Mouse (Mus musculus) limb, embryonic 13.5 days (tissue): ENCODE data around the gene P2ry6. TPM values are rescaled to one million over a fixed set of nuclear protein-coding genes. Genes with fewer than 3 reads are reported as not detected.
A peak's percentile ranks its signal among the peaks of the same experiment; 100 is the strongest.

ENCODE experiments used
- ATAC-seq: fragments of 200-750 bp; cut with Nextera tagmentation; 2 replicates; pipeline ENCODE4 v1.8.0; 2017; ENCODE audit warnings: low read depth, moderate number of reproducible peaks, moderate TSS enrichment; ENCODE audit not compliant: low FRiP score
- H3K27ac ChIP-seq: fragments of 300-500 bp; sonication (generic); 2 replicates; pipeline ENCODE4 v1.5.1; 2015; ENCODE audit warnings: inconsistent platforms, mild to moderate bottlenecking, moderate library complexity
- H3K27me3 ChIP-seq: fragments of 300-500 bp; sonication (generic); 2 replicates; pipeline ENCODE4 v1.6.1; 2015; ENCODE audit warnings: mild to moderate bottlenecking, inconsistent platforms
- H3K36me3 ChIP-seq: fragments of 300-500 bp; sonication (generic); 2 replicates; pipeline ENCODE4 v1.6.1; 2015; ENCODE audit warnings: inconsistent platforms, mild to moderate bottlenecking, moderate library complexity
- H3K4me1 ChIP-seq: fragments of 300-500 bp; sonication (generic); 2 replicates; pipeline ENCODE4 v1.6.1; 2015; ENCODE audit warnings: inconsistent platforms
- H3K4me2 ChIP-seq: fragments of 300-500 bp; sonication (generic); replicated peaks from 2 replicates; pipeline ENCODE4 v1.6.1; 2015; ENCODE audit warnings: inconsistent platforms, mild to moderate bottlenecking, moderate library complexity
- H3K4me3 ChIP-seq: fragments of 300-500 bp; sonication (generic); 2 replicates; pipeline ENCODE4 v1.5.1; 2015; ENCODE audit warnings: moderate library complexity, mild to moderate bottlenecking, inconsistent platforms
- H3K9ac ChIP-seq: fragments of 300-500 bp; sonication (generic); 2 replicates; pipeline ENCODE4 v1.6.1; 2015; ENCODE audit warnings: mild to moderate bottlenecking, inconsistent platforms
- H3K9me3 ChIP-seq: fragments of 300-500 bp; sonication (generic); 2 replicates; pipeline ENCODE4 v1.6.1; 2016; ENCODE audit warnings: inconsistent platforms
- WGBS: fragments of 180-500 bp; shearing (Covaris S2); methylation state at CpG from one replicate; pipeline ENCODE4 v1.1.7; 2015; 5-methylcytosine and 5-hydroxymethylcytosine counted together
- polyA plus RNA-seq: library from polyadenylated mRNA; unstranded; fragments of >200 nt; fragmentation: Nextera tagmentation; extraction: Ambion mirVana; gene quantifications from 2 replicates; pipeline ENCODE4 v1.2.1, GENCODE M21; 2015

The P2ry6 gene
- polyA plus RNA-seq, 1 experiment from 2014 or later = 5.6 TPM

GRCm38 (mm10) chr7:100937481-100937880 is 37.0 kb downstream of the P2ry6 start:
- Histone ChIP-seq H3K9me3 (no peaks in the 10 kb centered on the region), H3K9ac (no peak overlapping the region), H3K27ac (no peak overlapping the region), H3K4me2 (no peak overlapping the region), H3K4me1 (peaks cover 14% of the 10 kb centered on the region), H3K4me3 (no peak overlapping the region), H3K27me3 (no peaks in the 10 kb centered on the region), H3K36me3 (no peaks in the 10 kb centered on the region)
- WGBS = 77% methylated on average over 3 of the region's 3 CpGs
- ATAC-seq = no peak

GRCm38 (mm10) chr7:100933520-100933919 is 40.9 kb downstream of the P2ry6 start:
- H3K9ac ChIP-seq = no peak overlapping the region
- peaks cover 14% of the 10 kb centered on the region for H3K36me3 ChIP-seq
- ATAC-seq = no peak
- H3K4me1 ChIP-seq = peaks cover 27% of the 10 kb centered on the region
- H3K4me2 ChIP-seq = no peak overlapping the region; the same call in 1 of the 2 replicates
- no peak overlapping the region for H3K27ac ChIP-seq
- no peaks in the 10 kb centered on the region for H3K9me3 ChIP-seq
- H3K4me3 ChIP-seq = no peak overlapping the region
- no peaks in the 10 kb centered on the region for H3K27me3 ChIP-seq

- Histone ChIP-seq H3K36me3 (peaks cover 18% of the 10 kb centered on the region), H3K9me3 (no peaks in the 10 kb centered on the region), H3K27ac (peak overlapping the region; percentile 99), H3K27me3 (no peaks in the 10 kb centered on the region), H3K9ac (peak overlapping the region; percentile 98; the same call in 1 of the 2 replicates), H3K4me1 (peaks cover 37% of the 10 kb centered on the region), H3K4me2 (peak overlapping the region; percentile 99), H3K4me3 (peak overlapping the region; percentile 93)
- WGBS = under 1% methylated on average over 27 of the region's 27 CpGs
- ATAC-seq = peak; percentile 92
Observed at GRCm38 (mm10) chr7:100932481-100933007, 41.9 kb downstream of the P2ry6 start.

GRCm38 (mm10) chr7:100931926-100932480 is 42.4 kb downstream of the P2ry6 start, which contains the start of gene Arhgef17:
Arhgef17 (minus strand) TSS chr7:100932107.
- peak; percentile 87 for ATAC-seq
- peaks cover 42% of the 10 kb centered on the region for H3K4me1 ChIP-seq
- peak within 1 kb of the TSS; percentile 99 for H3K4me2 ChIP-seq
- peak within 1 kb of the TSS; percentile 99 for H3K27ac ChIP-seq
- H3K27me3 ChIP-seq = no peaks in the 10 kb centered on the region
- H3K9me3 ChIP-seq = no peaks in the 10 kb centered on the region
- peak within 1 kb of the TSS; percentile 93 for H3K4me3 ChIP-seq
- H3K9ac ChIP-seq = peak within 1 kb of the TSS; percentile 98
- under 1% methylated on average over 35 of the region's 35 CpGs for WGBS
- H3K36me3 ChIP-seq = peaks cover 18% of the 10 kb centered on the region

GRCm38 (mm10) chr7:100931316-100931925 is 43.0 kb downstream of the P2ry6 start:
- Histone ChIP-seq H3K27me3 (no peaks in the 10 kb centered on the region), H3K27ac (peak overlapping the region; percentile 99), H3K4me1 (peaks cover 48% of the 10 kb centered on the region), H3K36me3 (peaks cover 20% of the 10 kb centered on the region), H3K4me3 (peak overlapping the region; percentile 93), H3K9ac (peak overlapping the region; percentile 98), H3K4me2 (peak overlapping the region; percentile 99), H3K9me3 (no peaks in the 10 kb centered on the region)
- peak; percentile 17; the same call in 1 of the 2 replicates for ATAC-seq
- under 1% methylated on average over 73 of the region's 73 CpGs for WGBS

- no peak for ATAC-seq
- peak overlapping the region; percentile 99 for H3K27ac ChIP-seq
- H3K27me3 ChIP-seq = no peaks in the 10 kb centered on the region
- no peaks in the 10 kb centered on the region for H3K9me3 ChIP-seq
- WGBS = 4% methylated on average over 50 of the region's 53 CpGs
- H3K9ac ChIP-seq = peak overlapping the region; percentile 98
- peak overlapping the region; percentile 93 for H3K4me3 ChIP-seq
- H3K4me2 ChIP-seq = peak overlapping the region; percentile 99
- H3K36me3 ChIP-seq = peaks cover 22% of the 10 kb centered on the region
- peaks cover 55% of the 10 kb centered on the region for H3K4me1 ChIP-seq
Observed at GRCm38 (mm10) chr7:100930619-100931315, 43.7 kb downstream of the P2ry6 start.

- H3K36me3 ChIP-seq = peaks cover 22% of the 10 kb centered on the region
- H3K4me3 ChIP-seq = peak overlapping the region; percentile 93
- H3K9me3 ChIP-seq = no peaks in the 10 kb centered on the region
- H3K4me2 ChIP-seq = peak overlapping the region; percentile 99
- peaks cover 65% of the 10 kb centered on the region for H3K4me1 ChIP-seq
- no peak for ATAC-seq
- H3K9ac ChIP-seq = peak overlapping the region; percentile 98
- no peak overlapping the region for H3K27ac ChIP-seq
- no peaks in the 10 kb centered on the region for H3K27me3 ChIP-seq
- WGBS = 70% methylated on average over 19 of the region's 19 CpGs
Observed at GRCm38 (mm10) chr7:100929639-100930303, 44.7 kb downstream of the P2ry6 start.

GRCm38 (mm10) chr7:100928456-100928855 is 46.0 kb downstream of the P2ry6 start:
- Histone ChIP-seq H3K27me3 (no peaks in the 10 kb centered on the region), H3K36me3 (peaks cover 33% of the 10 kb centered on the region), H3K4me3 (peak overlapping the region; percentile 93), H3K4me2 (peak overlapping the region; percentile 99), H3K9me3 (no peaks in the 10 kb centered on the region), H3K27ac (no peak overlapping the region), H3K9ac (peak overlapping the region; percentile 98), H3K4me1 (peaks cover 78% of the 10 kb centered on the region)
- ATAC-seq = no peak
- 49% methylated on average over 9 of the region's 9 CpGs for WGBS

GRCm38 (mm10) chr7:100927287-100928000 is 47.0 kb downstream of the P2ry6 start:
- 7% methylated on average over 7 of the region's 7 CpGs for WGBS
- H3K9ac ChIP-seq = peak overlapping the region; percentile 98
- peaks cover 43% of the 10 kb centered on the region for H3K36me3 ChIP-seq
- peaks cover 83% of the 10 kb centered on the region for H3K4me1 ChIP-seq
- peak overlapping the region; percentile 93 for H3K4me3 ChIP-seq
- no peaks in the 10 kb centered on the region for H3K9me3 ChIP-seq
- peak overlapping the region; percentile 99 for H3K4me2 ChIP-seq
- H3K27me3 ChIP-seq = no peaks in the 10 kb centered on the region
- no peak overlapping the region; the same call in 1 of the 2 replicates for H3K27ac ChIP-seq
- no peak for ATAC-seq

- Histone ChIP-seq H3K4me2 (peak overlapping the region; percentile 99), H3K27me3 (no peaks in the 10 kb centered on the region), H3K36me3 (peaks cover 53% of the 10 kb centered on the region), H3K9ac (peak overlapping the region; percentile 98), H3K27ac (peak overlapping the region; percentile 11; the same call in 1 of the 2 replicates), H3K4me1 (peaks cover 93% of the 10 kb centered on the region), H3K4me3 (peak overlapping the region; percentile 93), H3K9me3 (no peaks in the 10 kb centered on the region)
- ATAC-seq = no peak
- WGBS = 20% methylated on average over 12 of the region's 12 CpGs
Observed at GRCm38 (mm10) chr7:100926311-100926923, 48.0 kb downstream of the P2ry6 start.
